Mouse (Mus musculus): Measurements from ENCODE around the gene Lamb3. TPM values are rescaled to one million over a fixed set of nuclear protein-coding genes. Genes with fewer than 3 reads are reported as not detected.
A peak's percentile ranks its signal among the peaks of the same experiment; 100 is the strongest.

Gene Lamb3
- polyA plus RNA-seq, 1 experiment from 2014 or later: 0.49 TPM

- Histone ChIP-seq H3K9me3 (ENCODE audit: control insufficient read depth, low read length) (no peaks in the 10 kb centered on the region), H3K4me1 (ENCODE audit: control insufficient read depth, insufficient read depth, low read length) (no peaks in the 10 kb centered on the region), H3K36me3 (ENCODE audit: control insufficient read depth, insufficient read depth, low read length) (no peaks in the 10 kb centered on the region), H3K27me3 (ENCODE audit: control insufficient read depth, insufficient read depth, low read length) (no peaks in the 10 kb centered on the region), H3K27ac (ENCODE audit: low read depth, low read length) (no peak overlapping the region), H3K4me3 (ENCODE audit: low read length) (no peak overlapping the region), H3K9ac (ENCODE audit: low read depth, low read length) (no peak overlapping the region), H3K4me2 (replicated peaks; ENCODE audit: low read depth, low read length) (no peak overlapping the region)
- ATAC-seq (ENCODE audit: low FRiP score, low TSS enrichment): no peak
These were observed 83.2 kb downstream of the Lamb3 start for GRCm38 (mm10) chr1:193290686-193291085.

GRCm38 (mm10) chr1:193293039-193293438 is 85.5 kb downstream of the Lamb3 start:
- Histone ChIP-seq H3K27ac (ENCODE audit: low read depth, low read length) (no peak overlapping the region), H3K27me3 (ENCODE audit: control insufficient read depth, insufficient read depth, low read length) (no peaks in the 10 kb centered on the region), H3K4me2 (replicated peaks; ENCODE audit: low read depth, low read length) (no peak overlapping the region), H3K9me3 (ENCODE audit: control insufficient read depth, low read length) (no peaks in the 10 kb centered on the region), H3K4me3 (ENCODE audit: low read length) (no peak overlapping the region), H3K4me1 (ENCODE audit: control insufficient read depth, insufficient read depth, low read length) (no peaks in the 10 kb centered on the region), H3K9ac (ENCODE audit: low read depth, low read length) (no peak overlapping the region), H3K36me3 (ENCODE audit: control insufficient read depth, insufficient read depth, low read length) (no peaks in the 10 kb centered on the region)
- WGBS: 65% methylated on average over 2 of the region's 2 CpGs
- ATAC-seq (ENCODE audit: low FRiP score, low TSS enrichment): no peak

- H3K4me1 ChIP-seq (ENCODE audit: control insufficient read depth, insufficient read depth, low read length): no peaks in the 10 kb centered on the region
- 82% methylated on average over 3 of the region's 3 CpGs for WGBS
- no peak for ATAC-seq (ENCODE audit: low FRiP score, low TSS enrichment)
- no peak overlapping the region for H3K9ac ChIP-seq (ENCODE audit: low read depth, low read length)
- H3K36me3 ChIP-seq (ENCODE audit: control insufficient read depth, insufficient read depth, low read length): no peaks in the 10 kb centered on the region
- H3K27me3 ChIP-seq (ENCODE audit: control insufficient read depth, insufficient read depth, low read length): no peaks in the 10 kb centered on the region
- H3K27ac ChIP-seq (ENCODE audit: low read depth, low read length): no peak overlapping the region
- no peak overlapping the region for H3K4me3 ChIP-seq (ENCODE audit: low read length)
- no peak overlapping the region for H3K4me2 ChIP-seq (replicated peaks; ENCODE audit: low read depth, low read length)
- no peaks in the 10 kb centered on the region for H3K9me3 ChIP-seq (ENCODE audit: control insufficient read depth, low read length)
These were observed 86.4 kb downstream of the Lamb3 start for GRCm38 (mm10) chr1:193293926-193294325.

GRCm38 (mm10) chr1:193295920-193296319 is 88.4 kb downstream of the Lamb3 start:
- WGBS: 82% methylated on average over 5 of the region's 5 CpGs
- H3K9me3 ChIP-seq (ENCODE audit: control insufficient read depth, low read length): no peaks in the 10 kb centered on the region
- H3K9ac ChIP-seq (ENCODE audit: low read depth, low read length): no peak overlapping the region
- no peak for ATAC-seq (ENCODE audit: low FRiP score, low TSS enrichment)
- H3K4me1 ChIP-seq (ENCODE audit: control insufficient read depth, insufficient read depth, low read length): no peaks in the 10 kb centered on the region
- H3K4me2 ChIP-seq (replicated peaks; ENCODE audit: low read depth, low read length): no peak overlapping the region
- no peak overlapping the region for H3K4me3 ChIP-seq (ENCODE audit: low read length)
- H3K27me3 ChIP-seq (ENCODE audit: control insufficient read depth, insufficient read depth, low read length): no peaks in the 10 kb centered on the region
- H3K27ac ChIP-seq (ENCODE audit: low read depth, low read length): no peak overlapping the region
- no peaks in the 10 kb centered on the region for H3K36me3 ChIP-seq (ENCODE audit: control insufficient read depth, insufficient read depth, low read length)

- Histone ChIP-seq H3K36me3 (ENCODE audit: control insufficient read depth, insufficient read depth, low read length) (no peaks in the 10 kb centered on the region), H3K4me1 (ENCODE audit: control insufficient read depth, insufficient read depth, low read length) (no peaks in the 10 kb centered on the region)
These were observed 90.8 kb downstream of the Lamb3 start for GRCm38 (mm10) chr1:193298141-193298765.

GRCm38 (mm10) chr1:193299995-193300394 is 92.5 kb downstream of the Lamb3 start:
- Histone ChIP-seq H3K27me3 (ENCODE audit: control insufficient read depth, insufficient read depth, low read length) (no peaks in the 10 kb centered on the region), H3K9me3 (ENCODE audit: control insufficient read depth, low read length) (no peaks in the 10 kb centered on the region), H3K36me3 (ENCODE audit: control insufficient read depth, insufficient read depth, low read length) (no peaks in the 10 kb centered on the region), H3K4me2 (replicated peaks; ENCODE audit: low read depth, low read length) (no peak overlapping the region), H3K4me1 (ENCODE audit: control insufficient read depth, insufficient read depth, low read length) (no peaks in the 10 kb centered on the region), H3K9ac (ENCODE audit: low read depth, low read length) (no peak overlapping the region), H3K4me3 (ENCODE audit: low read length) (no peak overlapping the region), H3K27ac (ENCODE audit: low read depth, low read length) (no peak overlapping the region)
- 37% methylated on average over 1 of the region's 1 CpGs for WGBS
- ATAC-seq (ENCODE audit: low FRiP score, low TSS enrichment): no peak

More at GRCm38 (mm10) chr1:193298141-193298765, 90.8 kb downstream of the Lamb3 start:
- no peak for ATAC-seq (ENCODE audit: low FRiP score, low TSS enrichment)
- Histone ChIP-seq H3K4me3 (ENCODE audit: low read length) (no peak overlapping the region), H3K4me2 (replicated peaks; ENCODE audit: low read depth, low read length) (no peak overlapping the region), H3K27ac (ENCODE audit: low read depth, low read length) (no peak overlapping the region), H3K9me3 (ENCODE audit: control insufficient read depth, low read length) (no peaks in the 10 kb centered on the region), H3K27me3 (ENCODE audit: control insufficient read depth, insufficient read depth, low read length) (no peaks in the 10 kb centered on the region), H3K9ac (ENCODE audit: low read depth, low read length) (no peak overlapping the region)
- WGBS: 84% methylated on average over 3 of the region's 3 CpGs

- ATAC-seq (ENCODE audit: low FRiP score, low TSS enrichment): 0 out of 2 replicates have a peak, but pooled peaks have one; percentile 24
- Histone ChIP-seq H3K4me1 (ENCODE audit: control insufficient read depth, insufficient read depth, low read length) (no peaks in the 10 kb centered on the region), H3K9me3 (ENCODE audit: control insufficient read depth, low read length) (no peaks in the 10 kb centered on the region), H3K9ac (ENCODE audit: low read depth, low read length) (no peak overlapping the region), H3K4me3 (ENCODE audit: low read length) (no peak overlapping the region), H3K36me3 (ENCODE audit: control insufficient read depth, insufficient read depth, low read length) (no peaks in the 10 kb centered on the region), H3K27ac (ENCODE audit: low read depth, low read length) (no peak overlapping the region), H3K4me2 (replicated peaks; ENCODE audit: low read depth, low read length) (no peak overlapping the region), H3K27me3 (ENCODE audit: control insufficient read depth, insufficient read depth, low read length) (no peaks in the 10 kb centered on the region)
- 69% methylated on average over 6 of the region's 6 CpGs for WGBS
These were observed 94.0 kb downstream of the Lamb3 start for GRCm38 (mm10) chr1:193301216-193302092.

- no peak overlapping the region for H3K4me3 ChIP-seq (ENCODE audit: low read length)
- H3K36me3 ChIP-seq (ENCODE audit: control insufficient read depth, insufficient read depth, low read length): no peaks in the 10 kb centered on the region
- 61% methylated on average over 8 of the region's 8 CpGs for WGBS
- no peak overlapping the region for H3K9ac ChIP-seq (ENCODE audit: low read depth, low read length)
- no peaks in the 10 kb centered on the region for H3K27me3 ChIP-seq (ENCODE audit: control insufficient read depth, insufficient read depth, low read length)
- no peak overlapping the region for H3K4me2 ChIP-seq (replicated peaks; ENCODE audit: low read depth, low read length)
- no peaks in the 10 kb centered on the region for H3K4me1 ChIP-seq (ENCODE audit: control insufficient read depth, insufficient read depth, low read length)
- no peaks in the 10 kb centered on the region for H3K9me3 ChIP-seq (ENCODE audit: control insufficient read depth, low read length)
- no peak for ATAC-seq (ENCODE audit: low FRiP score, low TSS enrichment)
- H3K27ac ChIP-seq (ENCODE audit: low read depth, low read length): no peak overlapping the region
These were observed 94.5 kb downstream of the Lamb3 start for GRCm38 (mm10) chr1:193302093-193302405.

- no peak overlapping the region for H3K9ac ChIP-seq (ENCODE audit: low read depth, low read length)
- no peak overlapping the region for H3K27ac ChIP-seq (ENCODE audit: low read depth, low read length)
- no peaks in the 10 kb centered on the region for H3K27me3 ChIP-seq (ENCODE audit: control insufficient read depth, insufficient read depth, low read length)
- no peak for ATAC-seq (ENCODE audit: low FRiP score, low TSS enrichment)
- no peak overlapping the region for H3K4me3 ChIP-seq (ENCODE audit: low read length)
- H3K36me3 ChIP-seq (ENCODE audit: control insufficient read depth, insufficient read depth, low read length): no peaks in the 10 kb centered on the region
- H3K9me3 ChIP-seq (ENCODE audit: control insufficient read depth, low read length): no peaks in the 10 kb centered on the region
- H3K4me2 ChIP-seq (replicated peaks; ENCODE audit: low read depth, low read length): no peak overlapping the region
- WGBS: 75% methylated on average over 2 of the region's 2 CpGs
- no peaks in the 10 kb centered on the region for H3K4me1 ChIP-seq (ENCODE audit: control insufficient read depth, insufficient read depth, low read length)
These were observed 95.6 kb downstream of the Lamb3 start for GRCm38 (mm10) chr1:193303096-193303495.

Measured in kidney, embryonic 14.5 days (tissue).